Mouse (Mus musculus) bone marrow, adult 2 months (tissue): ENCODE data around the gene Marcksl1. TPM values are rescaled to one million over a fixed set of nuclear protein-coding genes. Genes with fewer than 3 reads are reported as not detected.

Source experiments
- H3K27ac ChIP-seq: fragments of 200-500 bp; 2 replicates; pipeline ENCODE4 v1.5.1; 2012; ENCODE audit warnings: low read depth, mild to moderate bottlenecking, control low read depth, inconsistent platforms, low read length; ENCODE audit not compliant: control insufficient read depth, poor library complexity, insufficient read depth
- H3K4me1 ChIP-seq: fragments of 200-500 bp; 2 replicates; pipeline ENCODE4 v1.6.1; 2011; ENCODE audit warnings: low read length; ENCODE audit not compliant: control insufficient read depth, insufficient read depth
- H3K4me3 ChIP-seq: fragments of 200-500 bp; replicated peaks from 2 replicates; pipeline ENCODE3; 2011; ENCODE audit warnings: mild to moderate bottlenecking, low read depth, low read length, control low read depth; ENCODE audit not compliant: control insufficient read depth
- CTCF ChIP-seq: fragments of 200-500 bp; IDR thresholded peaks from 2 replicates; pipeline ENCODE4 v1.5.1; 2011; ENCODE audit warnings: low read length, control low read depth; ENCODE audit not compliant: control insufficient read depth, insufficient read depth
- POLR2A ChIP-seq: fragments of 200-500 bp; IDR thresholded peaks from 2 replicates; pipeline ENCODE4 v1.6.1; 2011; ENCODE audit warnings: low read depth, mild to moderate bottlenecking, control low read depth, low read length, borderline replicate concordance; ENCODE audit not compliant: control insufficient read depth
- WGBS: fragments of 180-500 bp; shearing (Covaris S2); methylation state at CpG from one replicate; pipeline ENCODE4 v1.1.7; 2018; 5-methylcytosine and 5-hydroxymethylcytosine counted together
- polyA plus RNA-seq: library from polyadenylated mRNA; stranded (reverse); fragments of >200 nt; gene quantifications from 2 replicates; pipeline ENCODE4 v1.2.4, GENCODE M21; 2011; ENCODE audit warnings: low replicate concordance; ENCODE audit not compliant: missing spikeins, insufficient read depth, insufficient read length

Gene Marcksl1
- polyA plus RNA-seq, 1 experiment: 53.8 TPM

DNA sequence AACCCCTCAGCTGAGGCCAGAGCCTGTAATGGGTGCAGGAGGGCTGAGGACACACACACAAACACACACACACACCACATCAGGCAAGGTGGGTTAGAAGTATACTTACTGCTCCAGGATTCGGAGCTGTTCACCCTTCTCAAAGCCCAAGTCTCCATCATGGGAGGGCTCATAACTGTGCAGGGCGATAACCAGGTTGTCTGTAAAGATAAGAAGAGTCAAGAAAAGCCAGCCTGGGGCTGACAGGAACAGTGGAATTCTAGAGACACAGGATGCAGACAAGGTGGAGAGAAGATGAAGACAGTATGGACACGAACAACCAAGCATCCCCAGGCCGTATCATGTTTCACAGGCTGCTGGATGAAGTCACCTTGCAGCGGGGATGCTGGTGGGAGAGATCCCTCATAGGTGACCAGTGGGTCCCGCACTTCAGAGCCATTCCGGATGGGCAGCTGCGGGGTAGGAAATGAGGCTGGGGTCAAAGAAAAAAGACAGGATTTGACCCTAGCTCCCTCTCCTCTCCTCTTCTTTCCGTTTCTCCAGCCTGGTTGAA lies 44.0 kb downstream of the Marcksl1 start:
- TF ChIP-seq CTCF (no peak), POLR2A (no peak)
- Histone ChIP-seq H3K27ac (peak overlapping the region; percentile 52; the same call in 1 of the 2 replicates), H3K4me1 (peaks cover 10% of the 10 kb centered on the region), H3K4me3 (peak overlapping the region; percentile 77)
- WGBS: 80% methylated on average over 9 of the region's 9 CpGs

DNA sequence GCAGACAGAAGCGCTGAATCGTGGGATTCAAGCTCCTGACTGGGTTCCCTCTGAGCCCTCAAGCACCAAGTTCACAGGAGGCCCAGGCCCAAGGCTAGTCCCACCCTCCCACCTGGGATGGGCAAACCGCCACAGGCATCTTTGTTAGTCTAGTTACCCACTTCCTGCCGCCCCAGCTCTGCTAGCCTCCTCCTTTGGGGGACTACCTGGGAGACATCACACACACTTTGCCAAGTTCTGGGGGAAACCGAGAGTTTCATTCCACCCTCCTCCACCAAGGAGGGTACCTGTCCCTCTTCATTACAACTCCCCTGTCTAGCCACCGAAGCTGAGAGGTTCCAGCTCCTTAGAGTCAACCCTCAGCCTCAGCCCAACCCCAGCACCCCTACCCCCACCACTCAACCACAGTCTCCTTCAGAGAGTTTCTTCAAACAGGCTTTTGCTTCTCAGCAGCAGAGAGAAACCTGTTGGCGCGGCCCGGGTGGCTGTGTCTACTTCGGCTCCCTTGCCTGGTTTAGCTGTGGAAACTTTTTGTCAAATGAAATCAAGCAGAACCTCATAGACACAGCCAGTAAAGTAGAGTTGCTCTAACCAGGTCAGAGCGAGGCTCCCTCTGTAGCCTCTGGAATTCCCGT lies 45.1 kb downstream of the Marcksl1 start:
- no peak for TF ChIP-seq CTCF
- no peak for TF ChIP-seq POLR2A
- peak overlapping the region; percentile 68 for H3K27ac ChIP-seq
- H3K4me1 ChIP-seq: peaks cover 10% of the 10 kb centered on the region
- no peak overlapping the region for H3K4me3 ChIP-seq
- WGBS: 43% methylated on average over 12 of the region's 12 CpGs

DNA sequence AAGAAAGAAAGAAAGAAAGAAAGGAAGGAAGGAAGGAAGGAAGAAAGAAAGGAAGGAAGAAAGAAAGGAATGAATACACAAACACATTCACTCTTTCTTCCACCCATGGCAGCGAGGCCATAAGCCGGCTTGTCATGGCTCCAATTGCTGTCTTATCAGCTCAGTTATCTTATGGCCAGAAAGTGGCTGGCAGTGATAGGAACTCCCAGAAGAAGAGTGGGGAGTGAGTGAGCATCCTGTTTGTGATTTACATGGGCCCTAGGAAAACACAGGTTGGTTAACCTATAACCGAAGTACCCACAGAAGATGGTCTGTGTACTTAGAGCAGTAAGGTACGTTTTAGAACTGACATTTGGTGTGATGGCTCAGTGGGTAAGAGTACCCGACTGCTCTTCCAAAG lies 47.8 kb downstream of the Marcksl1 start:
- WGBS: 71% methylated on average over 5 of the region's 5 CpGs
- H3K4me1 ChIP-seq: peaks cover 7% of the 10 kb centered on the region
- no peak overlapping the region for H3K4me3 ChIP-seq
- H3K27ac ChIP-seq: no peak overlapping the region
- TF ChIP-seq POLR2A (no peak), CTCF (no peak)

DNA sequence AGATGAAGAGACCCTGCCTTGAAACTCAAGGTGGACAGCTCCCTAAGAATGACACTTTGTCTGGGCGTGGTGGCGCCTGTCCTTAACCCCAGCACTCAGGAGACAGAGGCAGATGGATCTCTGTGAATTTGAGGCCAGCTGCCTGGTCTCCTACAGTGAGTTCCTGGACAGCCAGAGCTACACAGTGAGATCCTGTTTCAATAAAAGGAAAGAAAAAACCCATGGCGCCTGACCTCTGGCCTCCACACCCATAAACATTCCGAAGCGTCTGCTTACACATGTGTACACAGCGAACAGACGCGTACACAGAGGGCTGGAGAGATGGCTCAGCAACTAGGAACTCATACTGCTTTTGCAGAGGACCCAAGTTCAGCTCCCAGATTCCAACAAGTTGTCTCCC lies 50.3 kb downstream of the Marcksl1 start:
- no peaks in the 10 kb centered on the region for H3K4me1 ChIP-seq
- no peak overlapping the region for H3K4me3 ChIP-seq
- 92% methylated on average over 8 of the region's 8 CpGs for WGBS
- no peak overlapping the region for H3K27ac ChIP-seq
- TF ChIP-seq CTCF (no peak), POLR2A (no peak)

DNA sequence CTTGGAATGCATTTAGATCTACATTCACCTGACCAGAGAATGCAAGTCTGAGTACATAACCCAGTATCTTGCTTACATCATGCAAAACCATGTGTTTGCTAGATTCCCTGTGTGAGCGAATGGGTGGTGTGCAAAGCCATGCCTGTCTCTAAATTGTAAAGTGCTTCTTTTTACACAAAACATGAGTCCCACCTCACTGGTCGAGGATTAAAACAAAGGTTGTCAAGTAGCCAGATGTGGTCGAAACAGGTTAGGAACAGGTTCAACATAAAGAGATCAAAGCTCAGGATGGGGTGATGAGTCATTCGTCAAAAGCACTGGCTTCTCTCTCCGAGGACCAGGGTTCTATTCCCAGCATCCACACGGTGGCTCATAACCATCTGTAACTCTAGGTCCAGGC lies 51.8 kb downstream of the Marcksl1 start:
- Histone ChIP-seq H3K4me3 (no peak overlapping the region), H3K27ac (no peak overlapping the region), H3K4me1 (no peaks in the 10 kb centered on the region)
- no peak for TF ChIP-seq POLR2A
- no peak for TF ChIP-seq CTCF
- 77% methylated on average over 6 of the region's 6 CpGs for WGBS

Other genes starting within 250 kb of the Marcksl1 start
- gene Sync, start 226.0 kb upstream of the Marcksl1 start, polyA plus RNA-seq: not detected in 2 replicates
- gene Rbbp4, start 178.2 kb upstream of the Marcksl1 start, polyA plus RNA-seq: 178 and 215 TPM in 2 replicates
- 22.7 and 62.2 TPM in 2 replicates for gene Zbtb8os, start 177.9 kb upstream of the Marcksl1 start, polyA plus RNA-seq
- 1.3 and 4.9 TPM in 2 replicates for gene Zbtb8a, start 135.5 kb upstream of the Marcksl1 start, polyA plus RNA-seq
- gene Zbtb8b, start 72.7 kb upstream of the Marcksl1 start, polyA plus RNA-seq: not detected in 2 replicates
- 96.2 and 127 TPM in 2 replicates for gene Bsdc1, start 52.0 kb upstream of the Marcksl1 start, polyA plus RNA-seq
- not detected in 2 replicates for gene Tssk3, start 22.6 kb upstream of the Marcksl1 start, polyA plus RNA-seq
- gene Fam229a, start 22.4 kb upstream of the Marcksl1 start, polyA plus RNA-seq: 2.8 TPM in 1 of 2 replicates, not detected in the other
- 78.4 and 100 TPM in 2 replicates for gene Hdac1, start 29.1 kb downstream of the Marcksl1 start, polyA plus RNA-seq
- 10.2 and 17.8 TPM in 2 replicates for gene Lck, start 60.1 kb downstream of the Marcksl1 start, polyA plus RNA-seq
- 9.0 TPM in 2 replicates for gene Fam167b, start 65.0 kb downstream of the Marcksl1 start, polyA plus RNA-seq
- 105 and 123 TPM in 2 replicates for gene Eif3i, start 87.1 kb downstream of the Marcksl1 start, polyA plus RNA-seq
- 71.2 and 118 TPM in 2 replicates for gene Tmem234, start 87.1 kb downstream of the Marcksl1 start, polyA plus RNA-seq
- gene Dcdc2b, start 100.7 kb downstream of the Marcksl1 start, polyA plus RNA-seq: 3.5 and 12.6 TPM in 2 replicates
- 11.1 and 11.6 TPM in 2 replicates for gene Iqcc, start 105.5 kb downstream of the Marcksl1 start, polyA plus RNA-seq
- gene Ccdc28b, start 110.4 kb downstream of the Marcksl1 start, polyA plus RNA-seq: 42.2 and 75.8 TPM in 2 replicates
- gene Txlna, start 127.5 kb downstream of the Marcksl1 start, polyA plus RNA-seq: 22.8 and 43.7 TPM in 2 replicates
- 8.6 and 19.2 TPM in 2 replicates for gene Kpna6, start 159.2 kb downstream of the Marcksl1 start, polyA plus RNA-seq
- 3.7 and 9.3 TPM in 2 replicates for gene Tmem39b, start 183.3 kb downstream of the Marcksl1 start, polyA plus RNA-seq
- gene Khdrbs1, start 228.7 kb downstream of the Marcksl1 start, polyA plus RNA-seq: 33.6 and 40.4 TPM in 2 replicates